Mouse (Mus musculus) urinary bladder, adult 2 months (tissue): ENCODE results near the gene Cldn14. TPM values are rescaled to one million over a fixed set of nuclear protein-coding genes. Genes with fewer than 3 reads are reported as not detected.

ENCODE experiments used
- polyA plus RNA-seq: library from polyadenylated mRNA; depleted of rRNA; stranded (reverse); fragments of >200 nt; gene quantifications from 2 replicates; pipeline ENCODE4 v1.2.3, GENCODE M21; 2012; rRNA removed

Gene Cldn14
- polyA plus RNA-seq, 1 experiment = not detected

Other genes with a start within 250 kb of the Cldn14 start
- gene Morc3, start 176.7 kb downstream of the Cldn14 start, polyA plus RNA-seq = 23.1 and 28.4 TPM in 2 replicates
- gene Chaf1b, start 124.9 kb downstream of the Cldn14 start, polyA plus RNA-seq = 2.8 and 3.2 TPM in 2 replicates
- gene Sim2, start 76.1 kb upstream of the Cldn14 start, polyA plus RNA-seq = not detected in 2 replicates